Mouse (Mus musculus) ES-CJ7 (cell line): Measurements from ENCODE around the gene Tmem106b.

ENCODE experiments used
- DNase-seq: peaks from one replicate; pipeline ENCODE4 v3.0.0; 2011; ENCODE audit warnings: low read depth, low spot score

The Tmem106b gene

GRCm38 (mm10) chr6:13069302-13070146, at the start of gene Tmem106b:
TSS of gene Tmem106b (plus strand) at chr6:13069759.
- peak; percentile 98 for DNase-seq

GRCm38 (mm10) chr6:13021245-13022100, 48.1 kb upstream of the Tmem106b start:
- no peak for DNase-seq

DNA sequence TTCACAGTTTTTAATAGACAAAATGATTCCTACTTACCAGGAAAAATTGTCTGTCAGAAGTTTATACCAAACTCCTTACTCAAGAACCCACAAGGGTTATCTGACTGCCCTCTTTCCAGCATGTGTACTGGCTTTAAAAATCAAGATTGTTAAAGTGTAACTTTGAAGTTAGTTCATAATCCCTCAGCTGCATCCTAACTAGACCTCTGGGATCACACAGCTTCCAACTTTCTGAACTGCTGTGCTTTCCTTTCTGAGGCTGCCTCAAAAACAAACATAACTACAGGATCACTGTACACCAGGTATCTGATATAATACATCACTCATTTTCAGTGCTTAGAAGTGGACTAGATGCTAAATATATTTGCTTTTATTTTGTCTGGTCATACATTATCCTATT, 39.0 kb upstream of the Tmem106b start:
- DNase-seq, result no peak

DNA sequence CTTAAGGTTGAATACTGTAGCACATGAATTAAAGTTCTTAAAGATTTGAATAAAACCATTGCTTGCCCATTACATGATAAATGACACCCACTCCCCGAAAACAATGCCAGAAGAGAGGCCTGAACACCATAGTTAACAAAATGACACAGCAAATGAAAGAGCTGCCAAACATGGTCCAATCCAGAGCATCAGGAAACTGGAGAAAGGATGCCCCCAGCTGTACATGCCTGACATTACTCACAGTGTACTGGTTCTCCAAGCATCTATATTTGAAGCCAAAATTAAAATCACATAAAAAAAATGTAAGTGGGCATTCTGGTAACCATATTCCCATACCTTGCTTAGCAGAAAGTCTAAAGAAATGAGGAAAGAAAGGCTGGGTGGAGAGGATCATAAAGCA, 38.6 kb upstream of the Tmem106b start:
- peak; percentile 30 for DNase-seq

DNA sequence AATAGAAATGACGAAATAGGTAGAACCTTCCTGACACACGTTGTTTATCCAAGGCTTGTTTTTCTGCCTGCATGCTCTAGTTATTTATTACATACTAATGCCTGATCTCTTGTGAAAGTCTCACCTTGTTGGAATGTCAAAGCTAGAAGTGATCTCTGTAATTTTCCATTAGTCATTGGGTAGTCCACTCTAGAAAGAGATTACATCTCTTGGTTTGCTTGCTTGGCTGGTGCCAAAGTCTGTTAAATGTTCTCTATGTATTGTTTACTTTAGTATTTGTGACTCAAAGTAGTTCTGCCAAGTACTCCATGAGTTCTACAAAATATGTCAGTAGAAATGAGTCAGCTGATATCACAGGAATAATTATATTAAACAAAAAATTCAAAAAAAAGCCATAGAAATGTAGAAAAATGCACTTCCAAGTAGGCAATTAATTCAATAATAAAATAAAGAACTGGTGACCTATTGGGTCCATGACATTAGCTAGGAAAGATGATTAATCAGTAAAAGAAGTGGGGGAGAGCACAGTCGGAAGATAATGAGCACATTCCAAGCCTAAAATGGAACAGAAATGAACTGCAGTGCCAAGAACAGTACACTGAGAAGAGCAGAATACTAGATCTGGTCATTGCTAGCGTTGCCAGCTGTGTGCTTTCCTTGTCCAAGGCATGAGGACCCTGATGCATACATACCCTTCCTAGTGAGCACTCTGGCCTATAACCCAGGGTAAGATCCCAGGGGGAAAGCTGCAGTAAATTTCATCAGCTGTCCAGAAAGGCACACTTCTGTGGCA, 17.0 kb upstream of the Tmem106b start:
- no peak for DNase-seq

DNA sequence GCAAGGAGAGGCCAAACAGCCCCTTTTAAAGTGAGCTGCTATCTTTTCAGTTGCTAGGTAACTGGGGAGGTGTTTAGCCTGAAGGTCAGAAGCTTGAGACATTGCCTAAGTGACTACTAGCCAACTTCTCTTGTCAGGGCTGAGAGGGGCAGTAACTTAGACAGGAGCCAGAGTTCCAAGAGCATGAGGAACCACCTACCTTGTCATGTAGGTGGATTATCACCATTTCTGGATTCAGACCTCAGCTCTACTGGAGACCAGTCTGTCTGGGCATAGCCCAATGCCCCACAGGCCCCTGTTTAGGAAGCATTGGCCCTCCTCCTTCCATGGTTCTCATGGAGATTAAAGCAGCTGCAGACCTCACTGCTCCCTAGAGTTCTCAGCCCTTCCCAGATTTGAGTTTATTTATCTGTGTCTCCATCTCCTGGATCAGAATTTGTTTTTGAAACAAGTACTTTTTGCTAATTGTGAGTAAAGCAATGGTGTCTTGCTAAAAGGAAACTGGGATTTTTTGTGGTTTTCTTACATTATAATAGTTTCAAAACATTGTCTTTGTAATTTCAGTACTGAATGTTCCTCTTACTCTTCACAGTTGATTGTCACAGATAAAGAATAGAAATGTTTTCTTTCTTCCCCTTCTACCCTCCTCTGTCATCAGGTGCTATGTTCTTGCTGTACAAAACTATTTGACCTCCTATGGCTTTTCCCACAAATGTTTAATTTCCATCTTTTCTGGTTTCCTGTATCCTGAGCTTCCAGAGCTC, 8.1 kb upstream of the Tmem106b start:
- DNase-seq, result peak; percentile 11

DNA sequence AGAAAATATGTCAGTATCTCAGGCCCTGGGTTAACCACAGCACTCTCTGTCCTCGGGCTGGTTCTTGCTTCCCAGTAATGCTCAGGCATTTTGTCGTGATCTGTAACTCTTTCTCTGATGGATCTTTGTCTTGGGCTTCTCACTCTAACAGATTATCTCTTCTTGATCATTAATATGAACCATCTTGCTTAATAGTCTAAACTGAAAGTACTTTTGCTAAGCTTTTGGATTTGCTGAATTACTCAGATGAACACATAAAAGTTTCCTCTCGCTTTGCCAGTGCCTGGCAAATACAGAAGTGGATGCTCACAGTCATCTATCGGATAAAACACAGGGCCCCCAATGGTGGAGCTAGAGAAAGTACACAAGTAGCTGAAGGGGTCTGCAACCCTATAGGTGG, 7.5 kb upstream of the Tmem106b start:
- no peak for DNase-seq

DNA sequence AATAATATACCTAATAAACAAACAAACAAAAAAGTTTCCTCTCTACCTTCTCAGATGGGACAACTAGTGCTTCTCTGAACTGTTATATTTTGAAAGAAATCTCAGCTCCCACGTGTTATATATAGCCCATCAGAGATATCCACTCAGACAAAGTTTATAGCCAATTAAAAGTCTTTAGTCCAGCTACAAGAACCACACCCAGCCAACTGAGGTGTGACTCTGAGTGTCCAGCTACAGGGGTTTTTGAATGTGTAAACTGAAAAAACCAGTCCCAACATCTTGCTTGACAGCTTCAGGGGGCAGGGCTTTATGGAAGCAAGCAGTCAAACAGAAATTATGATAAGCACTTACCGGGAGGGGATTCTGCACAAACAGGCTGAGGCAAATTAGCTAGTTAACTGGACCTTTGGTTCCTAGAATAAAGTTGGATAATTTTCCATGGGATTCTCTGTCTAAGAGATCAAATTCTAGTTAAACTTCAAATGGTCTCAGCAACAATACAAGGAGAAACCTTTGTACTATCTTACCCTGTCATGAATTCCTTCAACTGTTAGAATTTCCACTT, 6.8 kb upstream of the Tmem106b start:
- no peak for DNase-seq

- DNase-seq, result peak; percentile 25
These were observed 527 bp downstream of the Tmem106b start for GRCm38 (mm10) chr6:13070147-13070425.

- peak; percentile 30 for DNase-seq
These were observed 926 bp downstream of the Tmem106b start for GRCm38 (mm10) chr6:13070485-13070884.

GRCm38 (mm10) chr6:13073036-13073435, 3.5 kb downstream of the Tmem106b start:
- no peak for DNase-seq

DNA sequence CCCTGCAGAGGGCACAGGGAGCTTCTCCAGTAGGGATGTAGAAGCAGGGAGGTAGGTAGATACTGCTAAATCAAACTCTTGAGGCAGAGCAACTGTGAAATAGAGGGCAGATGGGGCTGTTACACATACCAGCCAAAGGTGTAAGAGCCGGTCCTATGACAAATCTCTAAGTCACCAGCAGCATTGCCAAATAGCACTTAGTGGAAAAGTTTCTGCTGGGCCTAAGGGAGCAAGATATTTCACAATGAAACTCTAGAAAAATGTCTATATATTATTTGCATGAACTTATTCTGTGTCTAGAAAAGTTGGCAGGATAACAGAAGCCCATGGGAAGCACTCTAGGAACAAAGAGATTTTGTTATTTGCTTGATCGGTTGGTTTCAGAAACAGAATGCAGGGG, 4.3 kb downstream of the Tmem106b start:
- DNase-seq, result no peak

GRCm38 (mm10) chr6:13082881-13083280, 13.3 kb downstream of the Tmem106b start:
- no peak for DNase-seq

DNA sequence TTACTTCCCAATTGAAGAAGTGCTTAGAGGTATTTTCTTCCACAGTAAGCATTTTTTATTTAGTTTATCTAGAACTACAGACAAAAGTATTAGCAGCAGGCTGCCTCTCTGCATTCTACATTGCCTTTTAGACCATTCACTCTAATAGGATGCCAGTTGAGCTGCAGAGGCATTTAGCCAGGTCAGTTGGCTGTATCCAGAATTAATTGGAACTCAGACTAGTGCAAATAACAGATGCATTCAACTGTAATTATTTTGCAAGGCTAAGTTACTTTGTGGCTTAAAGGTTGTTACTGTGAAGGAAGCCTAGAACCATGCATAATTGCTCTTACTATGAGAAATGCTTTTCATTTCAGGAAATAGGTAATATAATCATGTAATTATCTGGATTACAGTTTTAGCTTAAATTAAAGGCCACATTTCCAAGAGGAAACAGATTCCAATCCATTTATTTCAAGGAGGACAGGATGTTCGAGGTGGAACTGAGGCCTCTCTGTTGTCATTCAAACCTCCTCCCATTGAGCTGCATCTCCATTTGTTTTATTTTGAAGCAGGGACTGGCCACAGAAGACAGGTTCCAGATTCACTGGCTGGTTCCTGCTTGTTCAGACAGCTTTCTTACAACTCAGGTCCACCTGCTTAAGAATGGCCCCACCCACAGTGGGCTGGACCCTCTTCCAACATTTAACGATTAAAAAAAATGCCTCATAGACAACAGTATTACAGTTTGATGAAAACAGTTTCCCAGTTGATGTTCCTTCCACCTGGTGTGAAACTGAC, 27.3 kb downstream of the Tmem106b start:
- peak; percentile 74 for DNase-seq

DNA sequence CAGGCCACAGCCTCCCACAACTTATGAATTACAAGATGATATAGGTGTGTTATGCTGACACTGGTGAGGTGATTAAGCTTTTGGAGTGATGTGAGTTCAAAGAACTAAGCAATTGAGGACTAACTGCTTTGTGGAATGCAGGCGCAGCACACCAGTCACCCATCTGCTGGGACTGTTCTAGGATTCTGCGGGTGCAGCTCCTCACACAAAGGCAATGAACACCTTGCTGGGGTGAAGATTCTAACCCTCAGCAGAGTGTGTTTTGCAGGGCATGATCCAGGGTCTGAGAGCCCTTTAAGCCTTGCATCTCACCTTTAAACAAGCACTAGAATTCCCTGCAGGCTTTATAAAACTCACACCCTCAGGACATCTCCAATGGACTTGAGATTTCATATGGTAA, 30.6 kb downstream of the Tmem106b start:
- no peak for DNase-seq

DNA sequence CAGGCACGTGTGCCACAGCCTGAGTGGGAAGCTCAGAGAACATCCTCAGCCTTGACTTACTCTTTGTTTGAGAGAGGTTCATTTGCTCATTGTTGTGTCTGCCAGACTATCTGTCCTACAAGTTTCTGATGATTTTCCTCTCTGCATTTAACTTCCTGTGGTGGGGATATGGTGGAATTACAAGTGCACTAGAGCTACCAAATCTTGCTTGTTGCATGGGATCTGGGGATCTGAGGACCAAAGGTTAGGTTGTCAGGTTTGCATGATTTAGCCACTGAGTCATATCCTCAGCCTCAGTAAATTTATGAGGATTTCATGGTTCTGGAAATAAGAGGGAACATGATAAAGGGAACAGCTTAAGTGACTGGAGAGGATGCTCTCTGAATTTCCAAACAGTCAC, 39.1 kb downstream of the Tmem106b start:
- DNase-seq, result no peak

- no peak for DNase-seq
These were observed 67.7 kb downstream of the Tmem106b start for GRCm38 (mm10) chr6:13137255-13137654.
